Mouse (Mus musculus) frontal cortex, postnatal 14 days (tissue): ENCODE measurements at regions not wholly inside any gene's neighbourhood (a gene's known extent, or its start where the extent isn't known, plus 50 kb on each side); places are given as distances from the start of the nearest gene placed in this dataset.

Experiments used
- DNase-seq, 2 experiments: peaks; one replicate each; pipeline ENCODE4 v3.0.0; 2022; ENCODE audit warnings: low spot score in 2 of 2

DNA sequence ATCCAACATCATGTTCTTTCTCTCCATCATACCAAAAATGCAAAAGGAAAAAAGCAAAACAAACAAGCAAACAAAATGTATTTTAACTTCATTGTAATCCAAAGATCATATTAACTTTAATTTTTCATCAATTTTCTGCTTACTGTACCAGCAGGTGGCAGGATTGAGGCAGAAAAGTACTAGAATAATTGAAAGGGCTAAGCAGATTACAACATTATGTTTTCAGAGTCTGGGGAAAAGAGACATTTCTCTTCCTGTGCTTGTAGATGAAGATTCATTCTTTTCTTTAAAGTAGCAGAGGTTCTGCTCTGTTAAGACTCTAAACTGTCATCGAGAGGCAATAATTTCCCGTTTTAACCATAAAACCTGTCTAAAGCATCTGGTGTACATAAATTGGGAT is 394.7 kb upstream of the Slitrk6 start:
- peak in 1 of 2 experiments; percentile 8 for DNase-seq

DNA sequence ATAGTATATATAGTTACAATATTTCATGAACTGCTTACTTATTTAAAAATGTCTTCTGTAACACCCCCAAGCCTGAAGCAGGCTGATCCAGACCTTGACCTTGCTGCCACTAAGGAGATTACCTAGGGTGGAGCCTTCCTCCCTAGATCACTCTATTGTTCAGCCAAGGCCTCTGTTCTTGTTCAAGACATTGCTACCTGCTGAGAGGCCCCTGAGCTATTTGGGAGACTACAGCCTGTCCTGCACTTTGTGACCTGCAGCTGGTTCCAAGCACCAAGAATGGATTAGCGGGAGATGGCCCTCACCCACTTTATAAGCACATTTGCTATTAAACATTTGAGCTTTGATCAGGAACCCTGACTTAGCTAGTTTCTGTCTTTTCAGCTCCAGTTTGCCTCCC is 361.7 kb upstream of the Slitrk6 start:
- DNase-seq = no peak

DNA sequence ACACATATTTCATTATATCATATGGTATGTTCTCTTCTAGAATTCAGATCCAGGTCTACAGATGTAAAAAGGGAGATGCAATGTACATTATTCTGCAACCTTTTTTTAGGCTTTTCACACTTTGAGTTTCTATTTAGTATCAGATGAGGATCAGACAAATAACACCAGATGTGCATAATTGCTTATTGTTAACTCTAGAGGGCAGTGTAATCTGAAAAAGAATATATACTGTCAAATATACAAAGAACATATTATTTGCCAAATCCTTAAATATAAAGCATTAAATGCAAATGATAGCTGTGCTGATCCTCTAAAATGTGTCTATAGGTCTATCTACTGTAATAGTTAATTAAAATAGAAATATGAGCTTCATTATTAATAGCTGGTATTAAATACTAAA is 348.6 kb upstream of the Slitrk6 start:
- no peak for DNase-seq

DNA sequence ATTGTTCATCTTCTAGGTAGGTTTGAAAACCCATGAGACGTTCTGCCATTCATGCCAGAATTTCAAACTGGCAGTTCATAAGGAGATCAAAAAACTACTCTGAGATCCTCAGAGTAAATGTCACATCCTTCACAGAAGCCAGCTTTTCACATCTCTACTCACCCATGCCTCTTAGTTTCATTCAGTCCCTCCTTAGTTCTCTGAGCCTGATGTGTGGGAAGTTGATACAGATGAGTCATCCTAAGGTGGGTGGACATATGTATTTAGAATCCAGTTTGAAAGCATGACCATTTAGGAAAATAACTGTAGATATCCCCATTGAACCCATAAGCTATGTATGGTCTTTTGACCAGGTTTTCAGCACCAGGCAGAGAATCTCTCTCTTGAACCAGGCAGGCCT is 345.3 kb upstream of the Slitrk6 start:
- no peak for DNase-seq

DNA sequence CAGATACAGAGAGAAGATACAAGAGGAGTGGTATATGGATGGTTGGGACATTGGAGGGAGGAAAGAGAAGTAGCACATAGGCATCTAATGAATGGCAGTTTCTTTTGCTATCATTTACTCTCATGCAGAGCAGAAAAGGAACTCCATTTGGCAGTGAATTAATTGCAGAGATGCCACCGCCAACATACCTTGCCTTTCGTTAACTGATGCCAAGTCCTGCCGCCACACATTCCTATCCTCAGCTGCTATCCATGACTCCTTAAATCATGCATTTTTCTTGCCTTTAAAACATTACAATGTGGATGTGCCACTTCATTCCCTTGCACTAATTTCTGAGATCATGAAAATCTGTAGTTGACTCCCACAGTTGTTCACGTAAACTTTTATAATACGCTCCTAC is 341.3 kb upstream of the Slitrk6 start:
- no peak for DNase-seq

DNA sequence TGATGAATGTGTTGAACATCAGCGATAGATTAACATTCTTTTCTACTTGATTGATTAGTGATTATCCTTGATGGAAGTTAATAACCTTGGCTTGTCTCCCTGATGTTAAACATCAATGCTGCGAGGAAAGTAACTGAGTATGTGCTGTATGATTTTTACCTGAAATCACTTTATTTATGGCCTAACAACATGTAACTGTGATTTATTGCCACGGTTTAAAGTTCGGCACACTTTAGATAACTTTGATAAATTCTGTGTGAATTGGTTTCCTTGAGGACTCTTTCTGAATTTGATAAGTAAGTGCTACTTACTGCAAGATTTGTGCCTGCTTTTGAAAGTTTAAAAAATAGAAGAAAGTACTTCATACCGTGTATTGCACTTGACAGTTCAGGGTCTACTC is 319.6 kb upstream of the Slitrk6 start:
- no peak for DNase-seq

DNA sequence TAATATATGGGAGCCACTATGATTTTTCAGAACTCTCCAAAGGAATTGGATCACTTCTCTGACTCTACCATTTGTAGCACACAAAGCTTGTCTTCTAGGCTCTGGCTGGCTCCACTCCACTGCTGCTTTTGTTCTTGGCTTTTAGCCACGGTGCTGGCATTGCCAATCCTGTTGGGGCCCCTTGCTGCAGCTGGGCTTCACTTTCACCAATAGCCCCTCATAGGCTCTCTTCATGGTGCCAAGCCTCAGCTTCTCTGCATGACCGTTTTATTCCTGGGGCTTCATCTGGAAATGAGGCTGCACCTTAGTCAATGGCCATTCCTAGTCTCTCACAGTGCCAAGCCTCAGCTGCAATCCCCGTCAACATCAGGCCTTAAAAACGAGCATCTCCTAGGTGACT is 318.6 kb upstream of the Slitrk6 start:
- DNase-seq = no peak
